Mouse (Mus musculus) liver, postnatal 0 days (tissue): ENCODE data around the gene Smim15.

Experiments
- CTCF ChIP-seq: sonication (generic); IDR thresholded peaks from 2 replicates; pipeline ENCODE4 v1.5.1; 2016; ENCODE audit warnings: antibody characterized with exemption, low read depth
- EP300 ChIP-seq: IDR thresholded peaks from 2 replicates; pipeline ENCODE4 v1.6.1; 2016; ENCODE audit warnings: antibody characterized with exemption, low read depth, mild to moderate bottlenecking

- TF ChIP-seq CTCF (no peak), EP300 (no peak)
These were observed 25.9 kb downstream of the Smim15 start for GRCm38 (mm10) chr13:108070171-108070570.
